Mouse (Mus musculus) colon, adult 2 months (tissue): ENCODE measurements around the gene Ercc6l2. TPM values are rescaled to one million over a fixed set of nuclear protein-coding genes. Genes with fewer than 3 reads are reported as not detected.

Experiments
- polyA plus RNA-seq: library from polyadenylated mRNA; depleted of rRNA; stranded (reverse); fragments of >200 nt; gene quantifications from 2 replicates; pipeline ENCODE4 v1.2.3, GENCODE M21; 2012; rRNA removed

The Ercc6l2 gene
- 3.6 and 3.9 TPM in 2 replicates for polyA plus RNA-seq

DNA sequence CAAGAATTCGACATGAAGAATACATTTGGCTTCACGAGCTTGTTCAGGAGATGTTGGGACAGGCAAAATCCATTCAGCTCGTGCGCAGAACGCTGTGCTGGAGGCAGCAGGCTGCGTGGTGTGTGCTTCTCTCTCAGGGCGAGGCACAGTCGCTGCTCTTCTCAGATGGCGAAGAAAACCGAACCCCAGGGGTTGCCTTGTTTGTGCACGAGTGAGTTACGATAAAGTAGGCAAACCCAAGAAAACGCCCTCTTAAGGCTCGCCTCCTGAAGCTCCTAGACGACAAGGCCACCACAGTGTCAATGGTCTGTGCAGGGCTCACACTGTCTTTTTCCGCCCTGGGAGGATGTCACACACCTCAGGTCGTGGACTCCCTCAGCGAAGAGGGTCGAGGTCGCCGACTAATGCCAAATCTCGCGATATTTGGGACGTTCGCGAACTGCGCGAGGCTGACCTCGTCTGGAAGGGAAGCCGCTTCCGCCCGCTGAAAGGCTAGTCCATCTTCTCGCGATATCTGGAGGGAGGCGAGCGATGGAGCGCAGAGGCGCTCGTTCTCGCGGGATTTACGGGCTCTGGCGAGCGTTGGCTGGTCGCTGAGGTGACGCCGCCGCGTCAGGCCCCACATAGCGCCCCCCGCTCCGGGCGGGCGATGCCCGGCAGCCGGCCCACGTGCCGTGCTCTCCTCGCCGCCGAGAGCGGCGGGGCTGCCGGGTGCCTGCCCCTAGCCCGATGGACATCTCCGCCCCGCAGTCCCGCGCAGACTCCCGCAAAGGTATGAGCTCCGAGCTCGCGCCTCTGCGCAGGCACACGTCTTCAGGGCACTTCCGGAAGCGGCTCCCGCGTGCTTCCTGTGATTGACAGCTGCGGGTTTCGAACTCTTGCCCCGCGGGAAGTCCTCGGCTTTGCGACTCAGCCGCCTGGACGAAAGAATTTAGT, at the start of gene Ercc6l2:
TSS of gene Ercc6l2 (plus strand) at position 495 of the 936 bp plus-strand sequence.

Other genes with a start within 250 kb of the Ercc6l2 start
- 29.7 and 38.9 TPM in 2 replicates for gene Ptch1, start 241.6 kb upstream of the Ercc6l2 start, polyA plus RNA-seq